Mouse (Mus musculus) intestine, embryonic 14.5 days (tissue): ENCODE data around the gene Ffar1. TPM values are rescaled to one million over a fixed set of nuclear protein-coding genes. Genes with fewer than 3 reads are reported as not detected.
A peak's percentile ranks its signal among the peaks of the same experiment; 100 is the strongest.

Experiments used
- ATAC-seq: fragments of 200-750 bp; cut with Nextera tagmentation; replicated peaks from 2 replicates; pipeline ENCODE4 v1.8.0; 2017; ENCODE audit warnings: low read depth, moderate number of reproducible peaks, moderate TSS enrichment, moderate library complexity; ENCODE audit not compliant: low FRiP score, low TSS enrichment
- DNase-seq: peaks from one replicate; pipeline ENCODE4 v3.0.0-alpha.2; 2018; ENCODE audit warnings: low spot score
- H3K27ac ChIP-seq: fragments of 300-500 bp; sonication (generic); 2 replicates; pipeline ENCODE4 v1.5.1; 2014; ENCODE audit warnings: low read depth, mild to moderate bottlenecking, control low read depth
- H3K27me3 ChIP-seq: fragments of 300-500 bp; sonication (generic); replicated peaks from 2 replicates; pipeline ENCODE4 v1.6.1; 2014; ENCODE audit warnings: low read length, control low read depth; ENCODE audit not compliant: control insufficient read depth, insufficient read depth
- H3K36me3 ChIP-seq: fragments of 300-500 bp; sonication (generic); 2 replicates; pipeline ENCODE4 v1.6.1; 2014; ENCODE audit warnings: low read length, control low read depth; ENCODE audit not compliant: control insufficient read depth, insufficient read depth
- H3K4me1 ChIP-seq: fragments of 300-500 bp; sonication (generic); replicated peaks from 2 replicates; pipeline ENCODE4 v1.6.1; 2014; ENCODE audit warnings: low read length, control low read depth, mixed read lengths; ENCODE audit not compliant: control insufficient read depth, insufficient read depth
- H3K4me2 ChIP-seq: fragments of 300-500 bp; sonication (generic); 2 replicates; pipeline ENCODE4 v1.6.1; 2014; ENCODE audit warnings: low read length
- H3K4me3 ChIP-seq: fragments of 300-500 bp; sonication (generic); 2 replicates; pipeline ENCODE4 v1.5.1; 2014; ENCODE audit warnings: low read depth, low read length, control low read depth, mixed read lengths
- H3K9ac ChIP-seq: fragments of 300-500 bp; sonication (generic); 2 replicates; pipeline ENCODE4 v1.6.1; 2014; ENCODE audit warnings: mild to moderate bottlenecking, low read length
- H3K9me3 ChIP-seq: fragments of 300-500 bp; sonication (generic); 2 replicates; pipeline ENCODE4 v1.6.1; 2016; ENCODE audit warnings: low read length, control low read depth; ENCODE audit not compliant: control insufficient read depth
- WGBS: fragments of 180-500 bp; shearing (Covaris S2); extraction: QIAGEN DNeasy Blood & Tissue Kit; methylation state at CpG from one replicate; pipeline ENCODE4 v1.1.7; 2014; 5-methylcytosine and 5-hydroxymethylcytosine counted together
- polyA plus RNA-seq: library from polyadenylated mRNA; unstranded; fragments of >200 nt; fragmentation: Nextera tagmentation; extraction: Ambion mirVana; gene quantifications from 2 replicates; pipeline ENCODE4 v1.2.1, GENCODE M21; 2014

Gene Ffar1
- 0.14 TPM in 1 of 2 replicates, not detected in the other for polyA plus RNA-seq

DNA sequence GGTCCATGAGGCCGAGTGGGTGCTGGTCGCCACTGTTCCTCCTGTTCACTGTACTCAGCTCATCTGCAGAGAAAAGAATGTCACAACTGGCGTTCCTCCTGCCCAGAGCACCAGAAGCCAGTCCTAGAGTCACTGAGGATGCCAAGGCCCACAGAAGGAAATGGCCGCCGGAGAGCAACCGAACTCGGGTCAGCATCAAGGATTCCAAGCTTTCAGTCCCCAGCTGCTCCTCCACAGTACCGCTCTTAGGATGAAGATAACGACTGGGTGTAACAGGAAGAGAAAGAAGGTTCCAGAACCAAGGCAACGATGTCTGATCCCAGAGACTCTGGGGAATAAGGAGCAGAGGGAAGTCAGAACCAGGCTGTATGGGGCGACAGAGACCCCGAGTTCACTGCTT, at the start of gene Ffar1:
Ffar1 (minus strand) TSS at position 101 of the 400 bp plus-strand sequence.
- Histone ChIP-seq H3K4me2 (no peak within 1 kb of the TSS), H3K9me3 (no peaks in the 10 kb centered on the region), H3K4me3 (no peak within 1 kb of the TSS), H3K4me1 (no peaks in the 10 kb centered on the region), H3K9ac (no peak within 1 kb of the TSS), H3K36me3 (no peaks in the 10 kb centered on the region), H3K27ac (no peak within 1 kb of the TSS), H3K27me3 (no peaks in the 10 kb centered on the region)
- no peak for ATAC-seq
- WGBS, result 84% methylated on average over 12 of the region's 12 CpGs
- DNase-seq, result no peak

DNA sequence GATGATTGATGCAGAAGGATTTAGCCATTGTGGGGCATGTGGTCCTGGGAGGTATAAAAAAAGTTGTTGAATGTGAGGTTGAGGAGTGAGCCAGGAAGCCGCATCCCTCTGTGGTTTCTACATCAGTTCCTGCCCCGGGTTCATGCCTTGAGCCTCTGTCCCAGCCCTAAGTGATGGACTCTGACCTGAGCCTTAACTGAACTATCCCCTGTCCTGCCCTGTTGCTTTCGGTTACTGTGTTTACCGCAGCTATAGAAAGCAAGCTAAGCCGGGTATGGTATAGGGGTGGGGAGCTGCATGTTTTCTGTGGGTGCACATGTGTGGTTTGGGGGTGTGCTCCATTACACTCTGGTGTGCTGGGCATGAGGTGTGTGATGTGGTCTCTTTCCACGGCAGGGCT, 48.4 kb upstream of the Ffar1 start:
- no peak overlapping the region for H3K27ac ChIP-seq
- WGBS, result 73% methylated on average over 6 of the region's 6 CpGs
- H3K4me3 ChIP-seq, result no peak overlapping the region
- ATAC-seq (no peak), DNase-seq (no peak)
- no peak overlapping the region for H3K9ac ChIP-seq
- peaks cover 8% of the 10 kb centered on the region; the same call in 1 of the 2 replicates for H3K4me1 ChIP-seq
- H3K4me2 ChIP-seq, result no peak overlapping the region
- H3K36me3 ChIP-seq, result no peaks in the 10 kb centered on the region
- H3K9me3 ChIP-seq, result no peaks in the 10 kb centered on the region
- H3K27me3 ChIP-seq, result no peaks in the 10 kb centered on the region

DNA sequence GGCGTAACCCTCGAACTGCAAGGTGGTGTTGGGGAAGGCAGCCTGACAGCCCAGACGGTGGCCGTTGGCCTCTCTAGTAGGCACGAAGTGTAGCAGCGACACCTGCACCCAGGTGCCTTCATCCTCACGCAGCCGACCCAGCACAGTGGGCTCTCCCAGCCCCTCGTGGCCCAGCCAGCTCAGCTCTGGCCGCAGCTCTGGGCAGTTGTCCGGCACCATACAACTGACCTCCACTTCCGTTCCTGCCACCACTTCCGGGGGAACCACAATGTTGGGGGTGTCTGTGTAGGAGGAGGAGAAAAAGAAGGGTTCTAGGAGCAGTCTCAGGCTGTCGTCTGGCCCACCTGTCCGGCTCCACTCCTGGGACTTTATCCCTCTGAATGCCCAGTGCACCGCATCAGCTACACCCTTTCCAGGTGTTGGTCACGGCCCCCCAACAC, 47.6 kb upstream of the Ffar1 start:
- Histone ChIP-seq H3K9ac (no peak overlapping the region), H3K36me3 (no peaks in the 10 kb centered on the region), H3K4me1 (peaks cover 8% of the 10 kb centered on the region; the same call in 1 of the 2 replicates), H3K9me3 (no peaks in the 10 kb centered on the region), H3K4me3 (peak overlapping the region; percentile 15; the same call in 1 of the 2 replicates), H3K27me3 (no peaks in the 10 kb centered on the region), H3K4me2 (peak overlapping the region; percentile 55), H3K27ac (no peak overlapping the region)
- ATAC-seq (peak; percentile 8; the same call in 1 of the 2 replicates), DNase-seq (no peak)
- 27% methylated on average over 15 of the region's 17 CpGs for WGBS

DNA sequence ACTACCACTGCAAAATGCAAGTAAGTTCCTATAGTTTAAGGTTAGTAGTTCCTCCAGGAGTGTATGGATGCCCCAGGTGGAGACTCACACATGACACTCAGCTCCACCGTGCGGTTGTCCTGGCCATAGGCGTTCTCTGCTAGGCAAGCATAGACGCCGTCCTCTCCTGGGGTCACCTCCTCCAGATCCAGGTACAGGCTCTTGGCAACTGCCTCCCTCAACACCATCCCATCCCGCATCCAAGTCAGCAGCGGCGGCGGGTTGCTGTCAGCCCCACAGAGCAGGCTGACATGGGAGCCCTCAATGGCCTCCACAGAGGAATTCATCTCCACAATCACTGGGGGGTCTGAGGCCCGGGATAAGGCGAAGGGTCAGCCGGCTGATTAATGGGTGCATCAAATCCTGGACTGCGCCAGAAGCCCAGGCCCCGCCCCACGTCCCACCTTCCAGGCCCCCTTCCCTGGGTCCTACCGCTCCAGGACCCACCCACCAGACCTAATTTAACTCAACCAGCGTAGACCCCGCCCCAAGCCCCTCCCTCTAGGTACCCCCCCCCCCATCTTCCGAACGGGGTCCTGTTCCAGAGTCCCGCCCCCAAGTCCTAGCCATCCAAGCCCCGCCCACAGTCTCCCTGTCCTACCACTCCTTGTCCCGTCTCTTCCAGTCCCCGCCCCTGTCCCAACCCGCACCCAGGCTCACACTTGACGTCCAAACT, 47.1 kb upstream of the Ffar1 start:
- H3K9ac ChIP-seq, result no peak overlapping the region
- ATAC-seq, result peak; percentile 78
- under 1% methylated on average over 26 of the region's 26 CpGs for WGBS

DNA sequence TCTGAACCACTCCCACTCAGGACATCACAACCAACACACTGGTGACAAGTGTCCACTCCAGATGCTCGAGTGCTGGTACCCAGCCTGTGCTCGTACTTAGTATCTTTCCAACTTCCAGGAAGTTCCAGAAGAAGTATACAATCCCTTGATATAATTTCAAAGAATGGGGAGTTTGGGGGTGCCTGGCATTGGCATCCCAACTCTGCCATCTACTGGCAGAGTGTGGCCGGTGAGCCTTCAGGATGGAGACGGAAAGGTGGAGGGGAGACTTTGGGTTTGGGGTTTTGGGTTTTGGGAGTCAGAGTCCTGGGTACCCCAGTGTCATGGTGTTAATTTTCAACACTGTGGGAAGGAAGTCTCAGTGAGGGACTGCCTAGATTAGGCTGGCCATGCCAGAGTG, 42.7 kb upstream of the Ffar1 start:
- Histone ChIP-seq H3K4me1 (peaks cover 8% of the 10 kb centered on the region; the same call in 1 of the 2 replicates), H3K27ac (no peak overlapping the region), H3K27me3 (no peaks in the 10 kb centered on the region), H3K4me2 (no peak overlapping the region), H3K9ac (no peak overlapping the region), H3K4me3 (no peak overlapping the region), H3K36me3 (no peaks in the 10 kb centered on the region), H3K9me3 (no peaks in the 10 kb centered on the region)
- 48% methylated on average over 4 of the region's 4 CpGs for WGBS
- DNase-seq, result no peak
- no peak for ATAC-seq

More for the DNA sequence above, 47.1 kb upstream of the Ffar1 start:
- Histone ChIP-seq H3K4me2 (peak overlapping the region; percentile 55), H3K36me3 (no peaks in the 10 kb centered on the region), H3K27me3 (no peaks in the 10 kb centered on the region), H3K27ac (no peak overlapping the region), H3K9me3 (no peaks in the 10 kb centered on the region), H3K4me1 (peaks cover 8% of the 10 kb centered on the region; the same call in 1 of the 2 replicates), H3K4me3 (peak overlapping the region; percentile 15)
- DNase-seq, result peak; percentile 61

DNA sequence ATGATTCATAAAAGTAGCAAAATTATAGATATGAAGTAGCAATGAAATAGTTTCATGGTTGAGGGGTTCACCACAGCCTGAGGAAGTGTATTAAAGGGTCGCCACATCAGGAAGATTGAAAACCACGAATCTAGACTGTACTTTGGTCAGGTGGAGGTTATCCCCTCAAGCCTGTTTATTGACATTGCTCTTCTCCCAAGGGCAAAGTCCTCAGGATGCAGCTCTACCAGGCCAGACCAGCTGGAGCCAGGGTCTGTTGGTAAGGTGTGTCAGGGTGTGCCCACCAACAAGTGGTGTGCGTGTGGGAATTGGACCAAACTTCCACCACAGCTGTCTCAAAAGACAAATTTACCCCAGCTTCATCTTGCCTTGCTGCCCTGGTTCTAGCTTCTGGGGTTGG, 33.9 kb upstream of the Ffar1 start:
- no peak overlapping the region for H3K4me2 ChIP-seq
- DNase-seq (no peak), ATAC-seq (no peak)
- WGBS, result 83% methylated on average over 3 of the region's 3 CpGs
- H3K9me3 ChIP-seq, result no peaks in the 10 kb centered on the region
- H3K27me3 ChIP-seq, result no peaks in the 10 kb centered on the region
- H3K36me3 ChIP-seq, result no peaks in the 10 kb centered on the region
- no peak overlapping the region for H3K9ac ChIP-seq
- H3K4me3 ChIP-seq, result no peak overlapping the region
- no peaks in the 10 kb centered on the region for H3K4me1 ChIP-seq
- H3K27ac ChIP-seq, result no peak overlapping the region

DNA sequence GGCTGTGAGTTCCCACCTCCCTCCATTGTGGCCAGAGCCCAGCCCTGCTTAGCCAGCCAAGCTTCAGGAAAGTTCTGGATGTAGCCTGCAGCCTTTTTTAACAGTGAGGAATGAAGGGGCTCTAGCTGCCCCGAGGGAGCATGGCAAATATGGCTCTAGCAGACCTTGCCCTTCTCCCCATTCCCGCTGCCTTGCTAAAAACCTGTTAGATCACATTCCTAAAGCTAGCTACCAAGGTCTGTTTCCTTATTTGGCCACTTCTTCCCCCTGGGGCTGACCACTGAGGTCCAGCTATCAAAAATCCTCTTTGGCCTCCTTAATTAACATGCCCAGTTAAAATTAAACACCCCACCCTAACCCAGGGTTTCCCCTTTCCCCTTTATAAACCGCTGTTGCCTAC, 31.2 kb upstream of the Ffar1 start:
- H3K9ac ChIP-seq, result no peak overlapping the region
- ATAC-seq (no peak), DNase-seq (no peak)
- H3K4me1 ChIP-seq, result no peaks in the 10 kb centered on the region
- H3K4me2 ChIP-seq, result no peak overlapping the region
- no peak overlapping the region for H3K4me3 ChIP-seq
- no peak overlapping the region for H3K27ac ChIP-seq
- 65% methylated on average over 3 of the region's 3 CpGs for WGBS
- H3K36me3 ChIP-seq, result no peaks in the 10 kb centered on the region
- H3K9me3 ChIP-seq, result no peaks in the 10 kb centered on the region
- no peaks in the 10 kb centered on the region for H3K27me3 ChIP-seq

DNA sequence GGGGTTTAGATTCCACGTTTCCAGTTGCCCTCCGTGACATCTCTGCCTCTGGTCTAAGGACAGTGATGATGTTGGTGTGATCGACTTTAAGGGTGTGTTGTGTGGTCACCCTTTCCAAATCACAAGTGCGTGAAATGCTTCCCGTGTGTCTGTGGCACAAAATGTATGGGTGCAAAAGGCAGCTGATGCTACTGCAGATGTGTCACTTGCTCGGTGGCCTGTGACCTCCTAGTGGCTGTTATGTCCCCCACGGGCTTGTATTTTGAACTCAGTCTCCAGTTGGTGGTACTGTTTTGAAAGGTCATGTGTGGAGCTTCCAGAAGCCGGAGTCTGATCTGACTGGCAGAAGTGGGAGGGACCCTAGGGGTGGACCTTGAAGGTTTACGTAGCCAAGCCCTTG, 30.4 kb upstream of the Ffar1 start:
- H3K9ac ChIP-seq, result no peak overlapping the region
- ATAC-seq (no peak), DNase-seq (no peak)
- H3K27ac ChIP-seq, result no peak overlapping the region
- H3K4me1 ChIP-seq, result no peaks in the 10 kb centered on the region
- H3K27me3 ChIP-seq, result no peaks in the 10 kb centered on the region
- no peak overlapping the region for H3K4me3 ChIP-seq
- H3K9me3 ChIP-seq, result no peaks in the 10 kb centered on the region
- WGBS, result 80% methylated on average over 9 of the region's 9 CpGs
- no peak overlapping the region for H3K4me2 ChIP-seq
- H3K36me3 ChIP-seq, result no peaks in the 10 kb centered on the region

DNA sequence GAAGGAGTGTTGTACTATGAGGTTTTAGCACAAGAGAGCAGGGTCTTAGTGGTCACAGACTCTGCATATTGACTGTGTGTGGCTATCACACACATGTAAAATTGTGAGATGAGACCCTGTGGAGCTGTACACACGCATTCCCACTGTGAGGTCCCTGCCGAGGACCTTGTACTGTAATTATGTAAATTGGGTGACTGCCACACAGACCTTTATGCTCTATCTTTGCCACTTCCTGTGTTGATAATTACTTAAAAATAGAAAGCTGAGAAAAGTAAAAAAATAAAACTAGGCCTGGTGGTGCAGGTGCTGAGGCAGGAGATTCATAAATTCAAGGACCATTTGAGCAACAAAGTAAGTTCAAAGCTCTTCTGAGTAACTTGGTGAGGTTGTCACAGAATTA, 29.3 kb upstream of the Ffar1 start:
- ATAC-seq (no peak), DNase-seq (no peak)
- Histone ChIP-seq H3K4me2 (no peak overlapping the region), H3K9me3 (no peaks in the 10 kb centered on the region), H3K4me1 (no peaks in the 10 kb centered on the region), H3K4me3 (no peak overlapping the region), H3K27ac (no peak overlapping the region), H3K27me3 (no peaks in the 10 kb centered on the region), H3K36me3 (no peaks in the 10 kb centered on the region), H3K9ac (no peak overlapping the region)
- 62% methylated on average over 2 of the region's 2 CpGs for WGBS
